Mouse (Mus musculus) hindbrain, embryonic 16.5 days (tissue): Measurements from ENCODE around the gene Ddah2. TPM values are rescaled to one million over a fixed set of nuclear protein-coding genes. Genes with fewer than 3 reads are reported as not detected.

Source experiments
- ATAC-seq: fragments of 200-750 bp; cut with Nextera tagmentation; 2 replicates; pipeline ENCODE4 v1.8.0; 2017; ENCODE audit warnings: moderate TSS enrichment, moderate library complexity
- H3K27ac ChIP-seq: fragments of 300-500 bp; sonication (generic); 2 replicates; pipeline ENCODE4 v1.5.1; 2014; ENCODE audit warnings: low read depth, mild to moderate bottlenecking, control low read depth, low read length, moderate library complexity
- H3K27me3 ChIP-seq: fragments of 300-500 bp; sonication (generic); replicated peaks from 2 replicates; pipeline ENCODE4 v1.6.1; 2014; ENCODE audit warnings: low read length; ENCODE audit not compliant: control insufficient read depth, insufficient read depth
- H3K36me3 ChIP-seq: fragments of 300-500 bp; sonication (generic); 2 replicates; pipeline ENCODE4 v1.6.1; 2014; ENCODE audit warnings: mild to moderate bottlenecking, low read length, moderate library complexity, mixed read lengths; ENCODE audit not compliant: control insufficient read depth, insufficient read depth
- H3K4me1 ChIP-seq: fragments of 300-500 bp; sonication (generic); 2 replicates; pipeline ENCODE4 v1.6.1; 2014; ENCODE audit warnings: low read depth, low read length; ENCODE audit not compliant: control insufficient read depth, insufficient read depth
- H3K4me2 ChIP-seq: fragments of 300-500 bp; sonication (generic); 2 replicates; pipeline ENCODE4 v1.6.1; 2014; ENCODE audit warnings: mild to moderate bottlenecking, low read length, control low read depth, moderate library complexity
- H3K4me3 ChIP-seq: fragments of 300-500 bp; sonication (generic); 2 replicates; pipeline ENCODE4 v1.5.1; 2014; ENCODE audit warnings: mild to moderate bottlenecking, low read length, control low read depth, moderate library complexity
- H3K9ac ChIP-seq: fragments of 300-500 bp; sonication (generic); 2 replicates; pipeline ENCODE4 v1.6.1; 2014; ENCODE audit warnings: low read depth, mild to moderate bottlenecking, control low read depth, low read length, moderate library complexity
- H3K9me3 ChIP-seq: fragments of 300-500 bp; sonication (generic); 2 replicates; pipeline ENCODE4 v1.6.1; 2014; ENCODE audit warnings: mild to moderate bottlenecking, low read length, moderate library complexity; ENCODE audit not compliant: control insufficient read depth
- whole genome bisulfite sequencing: fragments of 180-500 bp; shearing (Covaris S2); extraction: QIAGEN DNeasy Blood & Tissue Kit; methylation state at CpG from one replicate; pipeline ENCODE4 v1.1.7; 2014; 5-methylcytosine and 5-hydroxymethylcytosine counted together
- polyA plus RNA-seq: library from polyadenylated mRNA; unstranded; fragments of >200 nt; fragmentation: Nextera tagmentation; extraction: Ambion mirVana; gene quantifications from 2 replicates; pipeline ENCODE4 v1.2.1, GENCODE M21; 2015

Gene Ddah2
- polyA plus RNA-seq, 1 experiment from 2014 or later: 363 TPM

DNA sequence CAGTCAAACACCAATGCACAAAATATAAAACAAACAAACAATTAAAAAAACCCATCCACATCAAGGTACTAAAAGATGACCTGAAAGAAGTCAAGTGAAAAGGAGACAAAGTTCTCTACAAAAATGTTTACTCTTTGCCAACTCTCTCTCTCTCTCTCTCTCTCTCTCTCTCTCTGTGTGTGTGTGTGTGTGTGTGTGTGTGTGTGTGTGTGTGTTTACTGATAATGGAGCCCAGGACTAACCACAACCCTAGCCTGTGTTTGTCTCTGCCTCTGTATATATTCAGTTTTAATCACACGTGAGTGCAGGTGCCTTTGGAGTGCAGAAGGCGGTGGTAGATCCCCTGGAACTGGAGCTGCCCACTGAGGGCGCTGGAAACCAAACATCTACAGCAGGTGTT, 1.7 kb upstream of the Ddah2 start:
- ATAC-seq: no peak
- H3K4me3 ChIP-seq: no peak overlapping the region
- no peak overlapping the region for H3K9ac ChIP-seq
- no peaks in the 10 kb centered on the region for H3K27me3 ChIP-seq
- no peak overlapping the region for H3K27ac ChIP-seq
- peaks cover 14% of the 10 kb centered on the region for H3K4me1 ChIP-seq
- H3K9me3 ChIP-seq: no peaks in the 10 kb centered on the region
- peaks cover 15% of the 10 kb centered on the region for H3K36me3 ChIP-seq
- no peak overlapping the region for H3K4me2 ChIP-seq
- 74% methylated on average over 3 of the region's 3 CpGs for WGBS

DNA sequence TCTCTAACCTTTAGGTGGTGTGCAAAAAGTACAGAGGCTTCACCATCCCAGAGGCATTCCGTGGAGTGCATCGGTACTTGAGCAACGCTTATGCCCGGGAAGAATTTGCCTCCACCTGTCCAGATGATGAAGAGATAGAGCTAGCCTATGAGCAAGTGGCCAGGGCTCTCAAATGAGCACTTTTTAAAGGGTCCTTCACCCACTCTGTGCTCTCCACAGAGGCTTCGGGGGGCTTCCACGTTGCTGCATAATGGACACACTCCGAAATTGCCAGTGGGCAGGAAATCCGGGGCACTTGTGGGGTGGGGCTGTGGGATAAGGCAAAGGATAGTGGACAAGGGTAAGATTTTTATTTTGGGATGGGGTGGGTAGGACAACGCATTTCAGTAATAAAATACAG, 519 bp upstream of the Ddah2 start:
- Histone ChIP-seq H3K9ac (peak overlapping the region; percentile 86), H3K4me3 (peak overlapping the region; percentile 82), H3K27ac (no peak overlapping the region), H3K36me3 (peaks cover 19% of the 10 kb centered on the region), H3K4me1 (peaks cover 14% of the 10 kb centered on the region), H3K27me3 (peaks cover 3% of the 10 kb centered on the region), H3K4me2 (peak overlapping the region; percentile 94), H3K9me3 (no peaks in the 10 kb centered on the region)
- ATAC-seq: peak; percentile 24
- WGBS: 66% methylated on average over 9 of the region's 9 CpGs

DNA sequence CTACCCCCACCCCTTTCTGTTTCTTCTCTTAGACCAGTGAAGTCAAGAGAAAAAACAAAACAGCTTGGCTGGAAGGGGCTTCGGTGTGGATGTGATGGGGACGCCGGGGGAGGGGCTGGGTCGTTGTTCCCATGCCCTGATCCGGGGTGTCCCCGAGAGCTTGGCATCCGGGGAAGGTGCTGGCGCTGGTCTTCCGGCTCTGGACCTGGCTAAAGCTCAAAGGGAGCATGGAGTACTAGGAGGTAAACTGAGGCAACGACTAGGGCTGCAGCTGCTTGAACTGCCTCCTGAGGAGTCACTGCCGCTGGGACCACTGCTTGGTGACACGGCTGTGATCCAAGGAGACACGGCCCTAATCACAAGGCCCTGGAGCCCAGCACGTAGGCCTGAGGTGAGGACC, 1.2 kb downstream of the Ddah2 start:
- H3K4me3 ChIP-seq: peak overlapping the region; percentile 82
- ATAC-seq: no peak
- H3K36me3 ChIP-seq: peaks cover 14% of the 10 kb centered on the region
- peaks cover 12% of the 10 kb centered on the region for H3K27me3 ChIP-seq
- WGBS: 25% methylated on average over 14 of the region's 14 CpGs
- H3K4me1 ChIP-seq: peaks cover 19% of the 10 kb centered on the region
- peak overlapping the region; percentile 86 for H3K9ac ChIP-seq
- H3K9me3 ChIP-seq: no peaks in the 10 kb centered on the region
- H3K4me2 ChIP-seq: peak overlapping the region; percentile 94
- no peak overlapping the region; the same call in 1 of the 2 replicates for H3K27ac ChIP-seq

- peaks cover 14% of the 10 kb centered on the region for H3K36me3 ChIP-seq
- no peak for ATAC-seq
These were observed 2.0 kb downstream of the Ddah2 start for GRCm38 (mm10) chr17:35060737-35061297.

DNA sequence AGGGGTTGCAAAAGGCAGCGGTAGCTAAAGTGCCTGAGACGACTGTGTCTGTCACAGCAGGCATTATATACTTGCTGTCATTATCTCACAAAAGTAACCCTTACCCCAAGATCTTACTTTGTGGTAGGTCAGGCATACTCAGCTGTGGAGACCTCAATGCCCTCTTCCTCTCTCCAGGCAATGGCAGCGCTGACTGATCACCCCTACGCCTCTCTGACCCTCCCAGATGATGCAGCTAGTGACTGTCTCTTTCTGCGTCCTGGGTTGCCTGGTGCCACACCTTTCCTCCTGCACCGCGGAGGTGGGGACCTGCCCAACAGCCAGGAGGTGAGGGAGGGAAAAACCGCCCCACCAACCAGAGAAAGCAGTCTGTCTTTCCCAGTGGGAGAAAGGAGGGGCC, 2.5 kb downstream of the Ddah2 start:
- ATAC-seq: no peak
- H3K4me3 ChIP-seq: no peak overlapping the region
- 85% methylated on average over 8 of the region's 8 CpGs for WGBS
- peaks cover 14% of the 10 kb centered on the region for H3K27me3 ChIP-seq
- H3K9me3 ChIP-seq: no peaks in the 10 kb centered on the region
- peaks cover 14% of the 10 kb centered on the region for H3K36me3 ChIP-seq
- H3K9ac ChIP-seq: no peak overlapping the region
- no peak overlapping the region for H3K27ac ChIP-seq
- H3K4me1 ChIP-seq: peaks cover 24% of the 10 kb centered on the region
- H3K4me2 ChIP-seq: no peak overlapping the region

More at GRCm38 (mm10) chr17:35060737-35061297, 2.0 kb downstream of the Ddah2 start:
- Histone ChIP-seq H3K9ac (peak overlapping the region; percentile 86), H3K4me2 (peak overlapping the region; percentile 94), H3K9me3 (no peaks in the 10 kb centered on the region), H3K27me3 (peaks cover 14% of the 10 kb centered on the region), H3K27ac (no peak overlapping the region), H3K4me1 (peaks cover 24% of the 10 kb centered on the region), H3K4me3 (peak overlapping the region; percentile 82)
- 60% methylated on average over 22 of the region's 22 CpGs for WGBS

DNA sequence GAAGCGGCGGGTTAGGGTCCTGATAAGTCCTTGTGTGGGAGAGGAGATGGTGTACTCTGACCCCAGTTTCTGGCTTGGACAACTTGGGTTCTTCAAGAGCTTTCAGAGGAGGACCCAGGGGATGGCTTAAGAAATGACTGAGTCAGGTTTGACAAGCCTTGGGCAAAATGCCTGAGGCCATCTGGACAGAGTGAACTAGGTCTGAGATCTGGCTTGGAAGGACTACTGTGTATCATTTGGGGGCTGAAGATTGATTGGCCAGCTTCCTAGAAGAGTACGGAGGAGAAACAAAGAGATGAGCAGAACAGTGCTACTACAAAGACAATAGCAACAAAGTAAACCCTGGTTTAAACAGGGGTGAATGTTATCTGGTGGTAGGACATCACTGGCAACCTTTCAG, 4.6 kb downstream of the Ddah2 start:
- no peak overlapping the region for H3K4me2 ChIP-seq
- no peak for ATAC-seq
- no peak overlapping the region for H3K9ac ChIP-seq

DNA sequence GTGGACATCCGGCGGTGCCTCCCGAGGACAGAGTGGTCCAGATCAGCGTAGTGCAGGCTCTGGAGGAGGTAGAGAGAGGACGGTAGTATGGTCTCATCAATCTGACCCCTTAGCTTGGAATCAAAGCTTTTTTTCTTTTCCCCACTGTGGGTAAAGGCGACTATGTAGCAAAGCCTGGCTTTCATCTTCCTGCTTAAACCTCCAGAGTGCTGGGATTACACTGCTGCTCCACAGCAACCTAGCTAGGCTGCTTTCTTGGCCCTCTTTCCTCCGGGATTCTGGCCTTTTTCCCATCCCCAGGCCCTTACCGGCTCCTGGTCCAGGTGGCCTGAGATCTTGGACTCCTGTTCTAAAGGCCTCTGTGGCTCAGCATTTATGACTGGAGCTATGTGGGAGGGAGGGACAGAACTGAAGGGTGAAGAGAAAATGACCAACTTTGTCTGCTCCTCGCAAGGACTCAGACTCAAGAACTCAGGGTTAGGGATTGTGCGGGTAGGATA, 5.6 kb downstream of the Ddah2 start:
- 41% methylated on average over 10 of the region's 10 CpGs for WGBS

More for the DNA sequence above, 4.6 kb downstream of the Ddah2 start:
- no peak overlapping the region for H3K27ac ChIP-seq
- peaks cover 24% of the 10 kb centered on the region for H3K4me1 ChIP-seq
- peaks cover 18% of the 10 kb centered on the region for H3K27me3 ChIP-seq
- WGBS: 79% methylated on average over 3 of the region's 3 CpGs
- no peak overlapping the region for H3K4me3 ChIP-seq
- peaks cover 14% of the 10 kb centered on the region for H3K36me3 ChIP-seq
- H3K9me3 ChIP-seq: no peaks in the 10 kb centered on the region

GRCm38 (mm10) chr17:35064951-35065947, 6.4 kb downstream of the Ddah2 start, which contains the start of gene Ly6g6c:
Ly6g6c (plus strand) TSS chr17:35065388.
- Histone ChIP-seq H3K9me3 (no peaks in the 10 kb centered on the region), H3K4me3 (peak within 1 kb of the TSS; percentile 25), H3K27me3 (peaks cover 18% of the 10 kb centered on the region), H3K9ac (peak within 1 kb of the TSS; percentile 47; the same call in 1 of the 2 replicates), H3K4me2 (peak within 1 kb of the TSS; percentile 55), H3K4me1 (peaks cover 18% of the 10 kb centered on the region), H3K36me3 (peaks cover 14% of the 10 kb centered on the region), H3K27ac (no peak within 1 kb of the TSS)
- ATAC-seq: 0 out of 2 replicates have a peak, but pooled peaks have one; percentile 10
- 2% methylated on average over 48 of the region's 48 CpGs for WGBS

More for the DNA sequence above, 5.6 kb downstream of the Ddah2 start:
- H3K4me1 ChIP-seq: peaks cover 24% of the 10 kb centered on the region
- ATAC-seq: no peak
- no peak overlapping the region for H3K27ac ChIP-seq
- no peak overlapping the region; the same call in 1 of the 2 replicates for H3K4me3 ChIP-seq
- no peaks in the 10 kb centered on the region for H3K9me3 ChIP-seq
- peak overlapping the region; percentile 55 for H3K4me2 ChIP-seq
- H3K36me3 ChIP-seq: peaks cover 14% of the 10 kb centered on the region
- H3K9ac ChIP-seq: no peak overlapping the region
- peaks cover 18% of the 10 kb centered on the region for H3K27me3 ChIP-seq

DNA sequence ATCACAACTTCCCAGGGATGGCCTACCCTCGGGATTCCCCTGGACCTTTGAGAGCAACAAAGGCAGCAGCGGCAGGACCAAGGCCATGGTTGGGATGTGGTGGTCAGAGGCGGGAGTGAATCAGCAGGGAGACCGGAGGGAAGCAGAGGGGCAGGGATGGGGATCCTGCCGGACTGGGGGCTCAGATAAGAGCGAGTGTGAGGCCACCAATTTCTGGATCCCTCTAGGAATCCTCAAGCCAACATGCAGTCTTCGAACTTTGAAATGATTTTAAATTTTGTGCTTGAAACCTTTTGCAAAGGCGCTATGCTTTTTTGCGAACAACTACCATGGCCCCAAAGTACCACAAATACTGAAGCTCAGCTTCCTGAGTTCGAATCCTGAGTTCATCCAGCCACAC, 7.2 kb downstream of the Ddah2 start, which contains the start of gene Mpig6b:
Gene Mpig6b (minus strand): TSS at position 101 of the 400 bp plus-strand sequence.
- peaks cover 18% of the 10 kb centered on the region for H3K27me3 ChIP-seq
- H3K4me1 ChIP-seq: peaks cover 10% of the 10 kb centered on the region
- no peaks in the 10 kb centered on the region for H3K9me3 ChIP-seq
- ATAC-seq: no peak
- 49% methylated on average over 10 of the region's 10 CpGs for WGBS
- H3K36me3 ChIP-seq: peaks cover 11% of the 10 kb centered on the region
- H3K4me2 ChIP-seq: peak within 1 kb of the TSS; percentile 55
- H3K9ac ChIP-seq: peak within 1 kb of the TSS; percentile 47; the same call in 1 of the 2 replicates
- no peak within 1 kb of the TSS for H3K27ac ChIP-seq
- H3K4me3 ChIP-seq: peak within 1 kb of the TSS; percentile 25
